Comparison of ENCODE assay signal across 11 mouse cellular contexts in genomic region chr4:85232386-85233381, GRCm38 (mm10). TPM values are rescaled to one million over a fixed set of nuclear protein-coding genes. Genes with fewer than 3 reads are reported as not detected.
DNase-seq lines count a peak whose midpoint lies in the region; ATAC-seq and TF ChIP-seq lines count a peak whose summit lies in the region.
"Had no signal": no experiment of that assay in that cellular context is flagged by ENCODE, and none has a peak within 500 bp of the region (broad histone marks: within the 10 kb centered on the region; RNA-seq: fewer than 3 reads in every experiment).

No protein-coding gene starts in this region.

- no peaks in the 10 kb centered on the region for H3K4me1 ChIP-seq in embryonic facial prominence, embryonic 10.5 days
- H3K4me1 ChIP-seq: liver, embryonic 15.5 days had no signal

- H3K4me3 ChIP-seq in left cerebral cortex, adult 2 months = no peak overlapping the region
- H3K4me3 ChIP-seq in embryonic facial prominence, embryonic 10.5 days = no peak overlapping the region
- H3K4me3 ChIP-seq: liver, embryonic 15.5 days; midbrain, embryonic 12.5 days had no signal

- no peak for TF ChIP-seq CTCF in left cerebral cortex, adult 2 months (IDR thresholded peaks at IDR 0.05)

- no peaks in the 10 kb centered on the region for H3K36me3 ChIP-seq in embryonic facial prominence, embryonic 10.5 days (replicated peaks)
- H3K36me3 ChIP-seq: liver, embryonic 15.5 days; midbrain, embryonic 12.5 days had no signal

- ATAC-seq in cerebellum, adult (ENCODE audit: insufficient number of reproducible peaks, low FRiP score, low TSS enrichment) = peak; percentile 45; the same call in 1 of the 2 replicates

- intact Hi-C loops in left cerebral cortex, adult 2 months (cut with DNase I) = no loop called here
- intact Hi-C loops in left cerebral cortex, postnatal 10 days (cut with DNase I) = no loop called here

- no peaks in the 10 kb centered on the region for H3K9me3 ChIP-seq in embryonic facial prominence, embryonic 10.5 days
- H3K9me3 ChIP-seq: liver, embryonic 15.5 days; midbrain, embryonic 12.5 days had no signal

- WGBS in embryonic facial prominence, embryonic 10.5 days = 75% methylated on average over 14 of the region's 14 CpGs

- no peak for DNase-seq in cerebellum, adult 9-11 months
- DNase-seq in left cerebral cortex, adult 2 months (ENCODE audit: extremely low spot score in 1 of 2, low spot score in 2 of 2) = no peak
- no peak for DNase-seq in left cerebral cortex, postnatal 10 days (ENCODE audit: extremely low spot score in 1 of 2, low spot score in 2 of 2)
- peak; percentile 56 for DNase-seq in layer of hippocampus, adult 9-11 months
- peak; percentile 27 to 41 for DNase-seq in right cerebral cortex, postnatal 36 days (ENCODE audit: low spot score in 2 of 2)
- no peak for DNase-seq in lung, postnatal 4 days
- DNase-seq in embryonic facial prominence, embryonic 10.5 days (ENCODE audit: low spot score) = no peak
- DNase-seq: heart, adult 18-20 months had no signal

- H3K27ac ChIP-seq in left cerebral cortex, adult 2 months = peak overlapping the region; percentile 8
- no peak overlapping the region for H3K27ac ChIP-seq in embryonic facial prominence, embryonic 10.5 days (replicated peaks)
- H3K27ac ChIP-seq: liver, embryonic 15.5 days; midbrain, embryonic 12.5 days had no signal

- no peaks in the 10 kb centered on the region for H3K27me3 ChIP-seq in embryonic facial prominence, embryonic 10.5 days (replicated peaks; ENCODE audit: low read depth, poor library complexity, severe bottlenecking)
- H3K27me3 ChIP-seq: liver, embryonic 15.5 days; midbrain, embryonic 12.5 days had no signal

RNA-seq across cellular contexts. Expression of gene Sh3gl2, which starts 27.8 kb away (rescaled TPM):
- total RNA-seq in left cerebral cortex, adult 2 months (2021) = 100 to 1,000 TPM; 247 to 282 TPM
- total RNA-seq in left cerebral cortex, postnatal 10 days (2021) = 100 to 1,000 TPM; 256 to 261 TPM
- 3.0 and 3.1 TPM in 2 replicates for polyA plus RNA-seq in embryonic facial prominence, embryonic 10.5 days (2016; fragmentation: Nextera tagmentation; extraction: Ambion mirVana)
- polyA plus RNA-seq: liver, embryonic 15.5 days had no signal

Comparison
In these comparisons a context has a peak if more than half of its experiments do, and no peak if none do; other contexts are left out.
1. DNase-seq: peak in layer of hippocampus, adult 9-11 months (single experiment) and right cerebral cortex, postnatal 36 days (2 of 2); none in cerebellum, adult 9-11 months (single experiment), left cerebral cortex, adult 2 months (0 of 2), left cerebral cortex, postnatal 10 days (0 of 2), lung, postnatal 4 days (0 of 2) and embryonic facial prominence, embryonic 10.5 days (single experiment).